Mouse (Mus musculus): ENCODE results near the gene Alkbh7.

Gene Alkbh7

DNA sequence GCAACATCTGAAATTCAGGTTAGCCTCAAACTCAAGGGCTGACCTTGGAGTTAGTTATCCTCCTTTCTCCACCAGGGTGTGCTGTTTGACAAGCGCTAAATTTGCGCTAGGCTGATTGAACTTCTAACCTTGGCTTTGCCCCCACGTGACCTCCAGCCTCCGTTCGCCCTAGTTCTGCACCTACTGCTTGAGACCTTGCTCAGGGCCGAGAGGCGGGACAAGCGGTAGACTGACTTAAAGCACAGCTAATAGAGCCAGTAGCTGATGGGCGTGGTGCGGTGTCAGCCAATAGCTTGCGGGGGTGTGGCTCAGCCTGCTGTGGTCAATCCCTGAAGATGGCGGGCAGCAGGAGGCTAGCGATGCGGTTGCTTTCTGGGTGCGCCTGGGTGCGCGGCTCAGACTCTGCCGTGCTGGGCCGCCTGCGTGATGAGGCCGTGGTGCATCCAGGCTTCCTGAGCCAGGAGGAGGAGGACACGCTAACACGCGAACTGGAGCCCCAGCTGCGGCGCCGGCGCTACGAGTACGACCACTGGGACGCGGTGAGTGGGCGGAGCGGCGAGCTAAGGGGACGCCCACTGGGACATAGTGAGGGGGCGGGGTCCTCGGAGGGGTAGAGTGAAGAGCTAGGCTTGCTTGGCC is at the start of gene Alkbh7:
Alkbh7 (plus strand) TSS at position 311 of the 639 bp plus-strand sequence.
- DNase-seq (ENCODE audit: low spot score) = peak; percentile 85

DNA sequence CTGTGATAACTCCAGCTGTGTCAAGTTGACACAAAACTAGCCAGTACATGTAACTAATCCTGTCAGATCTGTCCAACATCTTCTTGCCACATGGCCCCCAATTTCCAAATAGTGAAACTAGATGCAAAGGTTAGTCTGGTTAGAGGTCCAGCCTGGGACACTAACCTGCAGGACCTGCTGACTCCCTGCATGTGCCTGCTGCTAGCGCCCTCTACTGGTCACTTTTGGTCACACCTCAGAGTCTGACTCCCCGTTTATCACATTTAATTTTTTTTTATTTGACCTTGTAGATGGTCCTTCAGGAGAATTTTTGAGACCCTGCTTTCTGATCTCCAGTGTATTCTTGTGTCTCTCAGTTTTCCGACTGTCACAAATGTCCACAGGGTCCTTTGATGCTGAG is 46.2 kb upstream of the Alkbh7 start:
- peak; percentile 62 for DNase-seq (ENCODE audit: low spot score)

DNA sequence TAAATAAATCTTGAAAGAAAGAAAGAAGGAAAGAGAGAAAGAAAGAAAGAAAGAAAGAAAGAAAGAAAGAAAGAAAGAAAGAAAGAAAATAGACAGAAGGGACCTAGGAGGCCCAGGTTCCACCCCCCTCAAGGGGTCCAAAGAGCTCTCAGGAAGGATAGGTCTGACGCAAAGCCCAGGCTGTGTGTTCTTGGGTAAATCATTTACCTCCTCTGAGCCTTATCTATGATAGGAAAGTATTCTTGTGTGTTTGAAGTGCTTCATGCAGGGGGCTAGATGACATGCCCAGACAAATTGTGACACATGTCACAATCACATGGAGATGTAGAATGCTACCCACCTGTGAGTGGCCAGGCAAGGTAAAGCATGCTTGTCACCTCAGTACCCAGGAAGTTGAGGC is 44.5 kb upstream of the Alkbh7 start:
- no peak for DNase-seq (ENCODE audit: low spot score)

DNA sequence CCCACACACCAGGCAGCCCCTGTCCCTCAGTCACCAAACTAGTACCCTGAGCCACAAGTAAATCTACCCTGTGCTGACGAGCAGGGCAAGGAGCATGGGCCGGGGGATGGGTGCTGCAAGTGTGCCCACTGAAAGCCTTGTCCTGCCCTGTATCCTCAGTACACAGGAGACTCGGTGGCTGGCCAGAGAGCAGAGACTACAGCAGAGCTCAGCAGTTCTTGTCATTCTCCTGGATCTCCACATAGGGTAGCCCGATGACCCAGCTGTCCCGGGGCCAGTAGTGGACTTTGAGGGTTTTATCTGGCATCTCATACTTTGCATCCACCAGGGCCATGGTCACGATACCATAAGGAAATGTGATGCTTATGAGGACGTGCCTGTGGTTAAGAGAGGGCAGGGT is 42.3 kb upstream of the Alkbh7 start:
- no peak for DNase-seq (ENCODE audit: low spot score)

DNA sequence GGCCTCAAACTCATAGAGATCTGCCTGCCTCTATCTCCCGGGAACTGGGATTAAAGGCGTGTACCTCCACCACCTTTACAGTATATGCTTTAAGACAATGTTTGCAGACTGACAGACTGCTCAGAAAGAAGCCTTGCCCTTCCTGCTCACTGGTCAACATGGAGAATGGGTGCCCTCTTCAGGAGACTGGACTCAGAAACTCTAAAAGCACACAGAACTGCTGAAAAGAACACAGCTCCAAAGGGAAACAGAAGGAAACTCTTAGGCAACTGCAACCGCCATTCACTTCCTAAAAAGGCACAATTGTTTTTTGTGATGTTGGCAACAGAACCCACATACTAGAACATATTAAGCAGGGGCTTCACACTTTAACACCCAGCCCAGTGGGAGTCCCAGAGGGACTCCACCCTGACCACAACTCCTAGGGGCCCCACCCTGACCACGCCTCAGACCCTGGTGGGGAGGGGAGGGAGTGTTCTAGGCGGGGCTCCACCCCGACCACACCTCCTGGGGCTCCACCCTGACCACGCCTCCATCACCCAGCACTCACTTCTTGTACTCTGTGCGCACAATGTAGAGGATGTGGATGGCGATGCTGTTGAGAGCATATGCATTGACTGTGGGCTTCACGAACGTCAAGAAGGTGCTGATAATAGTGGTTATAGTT is 39.2 kb upstream of the Alkbh7 start:
- DNase-seq (ENCODE audit: low spot score) = no peak

DNA sequence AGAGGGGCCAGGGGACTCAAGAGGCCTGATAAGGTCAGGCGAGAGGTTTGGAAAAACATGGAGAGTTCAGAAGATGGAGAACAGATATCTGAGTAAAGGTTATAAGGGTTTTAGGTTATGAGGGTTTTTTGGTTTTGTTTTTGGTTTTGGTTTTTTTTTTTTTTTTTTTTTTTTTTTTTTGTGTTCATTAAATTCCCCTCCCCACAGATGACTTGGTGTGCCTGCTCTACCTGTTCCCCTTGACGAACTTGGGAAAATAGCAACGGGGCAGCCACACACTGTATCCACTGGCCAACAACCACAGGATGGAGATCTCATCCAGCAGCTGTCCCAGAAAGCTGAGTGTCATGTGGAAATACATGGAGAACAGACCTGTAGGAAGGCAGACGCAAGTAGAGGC is 38.5 kb upstream of the Alkbh7 start:
- DNase-seq (ENCODE audit: low spot score) = no peak

DNA sequence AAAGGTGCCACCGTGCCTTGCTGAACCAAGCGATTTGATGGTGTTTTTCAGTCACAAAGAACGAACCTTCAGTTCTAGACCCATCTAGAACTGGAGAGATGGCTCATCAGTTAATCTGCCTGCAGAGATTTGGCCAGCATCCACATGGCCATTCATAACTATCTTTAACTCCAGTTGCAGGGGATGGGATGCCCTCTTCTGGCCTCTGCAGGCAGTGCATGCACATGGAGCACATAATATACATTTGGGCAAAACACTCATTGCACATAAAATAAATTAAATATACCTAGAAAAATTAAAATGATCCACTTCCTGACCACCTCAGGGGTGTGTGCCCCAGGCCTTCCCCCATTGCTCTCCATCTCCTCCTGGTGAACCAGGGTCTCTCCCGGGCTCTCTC is 35.3 kb upstream of the Alkbh7 start:
- no peak for DNase-seq (ENCODE audit: low spot score)

DNA sequence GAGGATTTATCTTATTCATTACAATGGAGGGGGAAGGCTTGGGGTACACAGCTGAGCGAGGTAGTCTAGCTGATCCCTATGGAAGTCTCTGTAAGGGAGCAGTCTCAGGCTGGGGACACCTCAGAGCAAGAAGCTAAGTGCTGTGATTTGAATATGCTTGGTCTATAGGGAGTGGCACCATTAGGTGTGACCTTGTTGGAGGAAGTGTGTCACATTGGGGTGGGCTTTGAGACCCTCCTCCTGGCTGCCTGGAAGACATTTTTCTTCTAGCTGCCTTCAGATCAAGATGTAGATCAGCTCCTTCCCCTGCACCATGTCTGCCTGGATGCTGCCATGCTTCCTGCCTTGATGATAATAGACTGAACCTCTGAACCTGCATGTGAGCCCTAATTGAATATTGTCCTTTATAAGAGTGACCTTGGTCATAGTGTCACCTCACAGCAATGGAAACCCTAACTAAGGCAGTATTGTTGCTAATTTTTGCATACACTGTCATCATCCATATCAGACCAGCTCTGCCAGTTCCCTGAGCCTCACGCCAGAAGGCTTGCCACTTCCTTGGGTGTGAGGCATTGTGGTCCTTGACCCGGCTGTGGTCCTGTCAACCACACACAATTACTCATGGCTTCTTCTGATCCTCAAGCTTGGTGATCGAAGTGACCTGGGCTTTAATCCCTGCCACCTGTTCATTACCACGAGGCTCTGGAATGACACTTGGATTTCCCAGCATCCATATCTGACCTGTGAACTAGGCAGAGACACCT is 34.3 kb upstream of the Alkbh7 start:
- no peak for DNase-seq (ENCODE audit: low spot score)

DNA sequence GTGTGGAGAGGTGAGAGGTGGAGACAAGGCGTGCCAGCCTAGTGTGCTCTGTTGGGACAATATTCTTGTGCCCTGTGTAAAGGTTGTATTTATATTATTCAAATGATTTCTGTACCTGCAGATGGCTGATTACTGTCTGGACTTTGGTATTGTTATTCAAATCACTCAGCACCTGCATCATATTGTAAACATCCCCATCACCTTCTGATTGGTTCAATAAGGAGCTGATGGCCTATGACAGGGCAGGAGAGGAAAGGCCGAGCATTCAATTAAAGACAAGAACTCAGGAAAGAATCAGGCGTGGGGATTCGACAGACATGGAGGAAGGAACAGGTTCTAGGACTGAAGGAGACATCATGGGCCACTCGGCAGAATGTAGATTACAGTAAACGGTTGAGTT is 33.5 kb upstream of the Alkbh7 start:
- DNase-seq (ENCODE audit: low spot score) = no peak

DNA sequence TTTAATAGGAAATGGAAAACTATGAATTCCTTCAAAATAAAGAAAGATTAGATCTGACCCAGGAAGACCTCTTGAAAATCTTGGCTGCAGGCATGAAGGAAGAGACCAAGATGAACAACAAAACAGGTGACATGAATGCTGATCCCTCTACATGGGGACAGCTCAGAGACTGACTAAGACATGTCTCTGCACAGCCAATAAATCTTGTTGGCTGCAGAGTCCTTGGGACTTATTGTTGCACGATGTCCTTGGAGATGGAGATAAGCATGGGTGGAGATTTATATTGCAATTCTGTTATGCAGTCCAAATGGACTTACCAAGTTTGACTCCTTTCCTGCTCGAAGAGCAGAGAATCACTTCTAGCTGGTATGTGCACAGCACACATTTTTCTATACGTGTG is 27.8 kb upstream of the Alkbh7 start:
- no peak for DNase-seq (ENCODE audit: low spot score)

DNA sequence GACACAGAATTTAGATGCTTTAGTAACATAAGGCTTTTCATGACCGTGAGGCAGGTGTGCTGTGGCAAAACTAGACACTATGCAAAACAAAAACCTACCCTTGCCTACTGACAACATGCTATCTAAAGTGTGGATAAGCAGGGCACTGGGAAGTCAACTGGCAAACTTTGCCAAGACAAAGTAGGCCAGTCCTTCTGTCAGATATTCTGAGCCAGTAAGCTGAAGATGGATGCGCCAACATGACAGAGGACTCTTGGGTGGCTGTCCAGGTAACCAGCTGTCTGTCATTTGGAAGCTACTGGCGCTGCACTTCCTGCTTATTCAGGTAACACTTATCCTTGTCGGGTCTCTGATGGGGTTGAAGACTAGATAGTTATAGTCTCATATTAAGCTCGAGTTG is 27.1 kb upstream of the Alkbh7 start:
- DNase-seq (ENCODE audit: low spot score) = no peak

DNA sequence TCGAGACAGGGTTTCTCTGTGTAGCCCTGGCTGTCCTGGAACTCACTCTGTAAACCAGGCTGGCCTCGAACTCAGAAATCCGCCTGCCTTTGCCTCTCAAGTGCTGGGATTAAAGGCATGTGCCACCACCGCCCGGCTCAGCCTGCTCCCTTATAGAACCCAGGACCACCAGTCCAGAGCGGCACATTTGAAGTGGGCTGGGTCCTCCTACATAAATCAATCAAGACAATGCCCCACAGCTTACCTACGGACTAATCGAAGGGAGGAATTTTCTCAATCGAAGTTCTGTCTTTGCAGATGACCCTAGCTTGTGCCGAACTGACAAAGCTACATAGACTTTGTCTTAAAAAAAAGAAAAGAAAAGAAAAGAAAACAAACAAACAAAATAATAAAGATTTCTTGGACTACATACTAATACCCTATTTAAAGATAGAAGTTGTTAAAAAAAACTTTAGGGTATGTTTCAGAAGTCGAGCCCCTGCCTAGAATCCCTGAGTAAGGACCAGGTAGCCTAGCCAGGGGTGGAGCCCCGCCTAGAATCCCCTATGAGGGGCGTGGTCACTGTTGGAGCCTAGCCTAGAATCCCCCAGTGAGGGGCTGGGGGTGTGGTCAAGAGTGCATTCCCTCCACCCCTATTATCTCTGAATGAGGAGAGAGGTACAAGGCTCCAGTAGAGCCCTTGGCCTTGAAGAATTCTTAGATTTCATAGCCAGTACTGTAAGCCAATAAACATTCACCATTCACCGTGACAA is 23.0 kb upstream of the Alkbh7 start:
- DNase-seq (ENCODE audit: low spot score) = no peak

DNA sequence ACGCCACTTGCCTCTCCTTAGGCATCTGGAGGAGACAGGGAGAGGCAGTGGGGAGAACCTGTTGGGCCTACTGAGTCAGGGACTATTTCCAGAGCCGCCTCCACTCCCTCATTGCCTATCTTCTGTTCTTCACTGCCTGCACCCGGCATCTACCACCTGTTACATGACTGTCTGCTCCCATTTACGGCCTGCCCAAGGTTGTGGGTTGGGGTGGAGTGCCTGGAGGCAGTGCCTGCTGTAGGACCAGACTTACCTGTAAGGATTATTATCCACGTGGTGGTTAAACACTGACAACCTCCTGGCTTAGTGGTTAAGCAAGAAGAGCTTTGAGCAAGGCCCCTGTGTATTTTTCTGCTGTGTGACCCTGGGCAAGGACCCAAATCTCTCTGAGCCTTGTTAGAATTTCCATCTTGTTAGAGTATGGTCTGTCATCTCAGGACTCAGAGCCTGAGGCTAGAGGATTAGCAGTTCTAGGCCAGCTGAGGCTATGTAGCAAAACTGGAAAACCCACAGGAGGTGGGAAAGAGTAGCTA is 22.4 kb upstream of the Alkbh7 start:
- no peak for DNase-seq (ENCODE audit: low spot score)

DNA sequence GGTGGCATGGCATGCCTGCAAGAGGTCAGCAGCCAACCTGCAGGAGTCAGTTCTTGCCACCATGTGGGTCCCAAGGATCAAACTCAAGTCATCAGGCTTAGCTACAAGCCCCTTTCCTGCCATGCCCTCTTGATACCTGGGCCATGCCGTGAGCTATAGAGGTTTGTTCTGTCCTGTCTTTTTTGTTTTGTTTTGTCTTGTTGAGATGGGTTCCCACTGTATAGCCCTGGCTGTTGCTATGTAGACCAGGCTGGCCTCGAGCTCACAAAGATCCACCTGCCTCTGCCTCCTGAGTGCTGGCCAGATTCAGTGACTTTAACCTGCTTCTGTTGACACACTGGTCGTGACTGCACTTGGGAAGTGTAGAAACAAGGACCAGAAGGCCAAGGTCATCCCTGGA is 21.7 kb upstream of the Alkbh7 start:
- no peak for DNase-seq (ENCODE audit: low spot score)

DNA sequence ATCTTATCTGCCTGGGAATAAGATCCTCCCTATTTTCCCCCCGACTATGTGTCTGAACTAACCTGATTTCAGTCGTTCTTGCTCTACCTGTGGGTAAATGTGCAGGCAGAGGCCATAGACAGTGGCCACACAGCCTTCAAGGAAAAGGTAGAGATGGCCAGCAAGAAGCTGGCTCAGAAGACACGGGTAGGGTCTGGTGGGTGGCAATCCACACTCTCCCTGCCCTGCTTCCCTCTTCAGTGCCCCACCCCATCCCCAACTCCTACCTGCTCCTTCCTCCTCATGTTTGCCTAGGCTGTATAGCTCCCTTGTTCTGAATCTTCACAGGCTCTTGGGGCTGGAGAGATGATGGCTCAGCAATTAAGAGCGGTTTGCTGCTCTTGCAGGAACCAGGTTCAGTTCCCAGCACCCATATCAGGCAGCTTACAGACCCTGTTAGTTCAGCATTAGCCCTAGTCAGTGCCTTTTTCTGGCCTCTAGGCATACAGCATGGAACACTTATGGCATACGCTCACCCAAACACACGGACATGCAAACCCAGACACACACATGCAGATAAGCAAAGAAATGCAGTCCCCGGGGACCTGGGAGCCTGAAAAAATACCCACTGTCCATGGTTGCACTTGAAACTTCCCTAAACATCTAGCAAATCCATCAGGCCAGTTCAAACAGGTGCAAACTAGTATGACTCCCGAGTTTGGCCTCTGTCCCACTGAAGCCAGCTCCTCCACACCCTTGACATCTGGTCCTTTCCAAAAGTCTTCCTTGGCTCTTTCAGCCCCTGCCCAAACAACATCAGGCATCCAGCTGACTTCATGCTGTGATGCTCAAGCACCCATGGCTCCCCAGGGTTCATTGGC is 20.4 kb upstream of the Alkbh7 start:
- no peak for DNase-seq (ENCODE audit: low spot score)

DNA sequence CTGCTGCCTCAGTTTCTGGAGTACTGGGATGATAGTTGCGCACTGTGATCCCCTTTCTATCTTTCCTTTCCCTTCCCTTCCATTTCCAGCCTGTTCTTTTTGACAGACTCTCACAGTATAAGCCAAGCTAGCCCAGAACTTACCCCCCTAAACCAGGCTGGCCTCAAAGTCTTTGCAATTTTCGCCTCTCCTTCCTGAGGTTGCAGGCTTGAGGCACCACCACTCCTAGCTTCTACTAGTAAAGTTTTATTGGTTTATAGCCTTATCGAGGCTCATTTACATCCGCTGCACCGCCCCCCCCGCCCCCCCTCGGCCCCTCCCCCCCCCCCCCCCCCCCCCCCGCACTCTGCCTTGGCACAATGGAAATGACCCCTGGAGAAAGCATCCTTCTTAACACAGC is 17.6 kb upstream of the Alkbh7 start:
- DNase-seq (ENCODE audit: low spot score) = no peak

DNA sequence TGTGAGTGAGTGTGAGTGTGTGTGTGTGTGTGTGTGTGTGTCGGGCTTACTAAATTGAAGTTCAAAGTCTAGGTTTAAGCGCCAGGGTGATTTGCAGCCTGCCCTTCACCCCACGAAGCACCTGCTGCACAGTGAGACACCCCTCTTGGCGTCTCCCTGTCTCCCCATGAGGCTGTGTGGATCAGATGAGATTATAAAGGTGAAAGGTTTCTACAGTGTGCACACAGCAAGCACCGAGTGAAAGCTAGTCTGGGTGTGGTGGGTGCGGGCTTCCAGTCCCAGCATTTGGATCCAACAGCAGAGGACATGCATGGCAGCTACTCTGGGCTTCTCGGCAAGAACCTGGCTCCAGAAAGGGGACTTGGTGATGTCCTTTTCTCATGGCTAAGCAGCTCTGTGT is 16.1 kb upstream of the Alkbh7 start:
- DNase-seq (ENCODE audit: low spot score) = no peak

DNA sequence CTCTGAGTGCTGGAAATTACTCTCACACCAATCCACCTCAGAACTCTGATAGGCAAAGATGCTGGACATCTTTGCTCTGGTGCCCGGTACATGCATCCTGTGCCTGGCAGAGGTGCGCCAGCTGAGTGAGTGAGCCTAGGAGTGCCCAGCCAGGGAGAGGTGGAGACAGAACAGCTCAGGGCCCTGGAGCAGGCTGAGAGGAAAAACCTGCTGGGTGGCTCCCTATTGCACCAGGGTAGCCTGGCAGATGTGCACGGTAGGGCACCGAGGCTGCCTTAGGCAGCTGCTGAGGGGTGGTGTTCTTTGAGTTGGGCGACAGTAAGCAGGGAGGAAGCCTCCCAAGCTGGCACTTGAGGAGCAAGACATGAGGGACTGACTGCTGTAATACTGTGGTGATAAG is 15.1 kb upstream of the Alkbh7 start, which contains the start of gene Acer1:
Acer1 (minus strand) TSS at position 114 of the 400 bp plus-strand sequence.
- no peak for DNase-seq (ENCODE audit: low spot score)

DNA sequence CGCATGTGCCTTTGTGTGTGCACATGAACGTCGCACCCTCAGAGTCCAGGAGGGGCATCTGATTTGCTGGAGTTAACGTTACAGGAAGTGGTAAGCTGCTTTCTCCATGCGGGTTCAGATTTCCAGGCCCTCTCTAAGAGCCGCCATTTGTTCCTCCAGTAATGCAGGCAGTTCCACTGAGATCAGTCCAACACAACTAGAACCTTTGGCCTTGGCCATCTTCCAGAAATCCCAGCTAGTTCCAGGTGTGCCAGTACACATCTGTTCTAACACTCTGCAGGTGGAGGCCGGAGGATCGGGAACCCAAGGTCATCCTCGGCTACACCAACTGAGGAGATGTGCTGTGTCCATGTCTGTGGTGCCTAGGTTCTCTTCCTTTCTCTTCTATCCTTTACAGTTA is 12.3 kb upstream of the Alkbh7 start:
- DNase-seq (ENCODE audit: low spot score) = no peak

DNA sequence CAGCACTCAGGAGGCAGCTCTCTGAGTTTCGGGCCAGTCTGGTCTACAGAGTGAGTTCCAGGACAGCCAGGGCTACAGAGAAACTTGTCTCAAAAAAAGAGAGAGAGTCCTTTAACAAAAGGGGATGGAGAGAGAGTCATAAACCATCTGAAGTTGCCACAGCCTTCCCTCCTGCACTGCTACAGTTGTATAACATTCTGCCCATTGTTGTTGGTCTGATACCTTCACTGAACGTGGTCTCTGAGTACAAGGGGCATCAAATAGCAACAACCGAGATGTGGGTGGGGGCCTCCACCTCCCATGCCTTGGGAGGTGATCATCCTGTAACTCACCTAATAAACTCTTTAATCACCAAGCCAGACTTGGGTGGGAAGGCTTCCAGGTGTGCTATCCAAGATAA is 11.5 kb upstream of the Alkbh7 start:
- no peak for DNase-seq (ENCODE audit: low spot score)

DNA sequence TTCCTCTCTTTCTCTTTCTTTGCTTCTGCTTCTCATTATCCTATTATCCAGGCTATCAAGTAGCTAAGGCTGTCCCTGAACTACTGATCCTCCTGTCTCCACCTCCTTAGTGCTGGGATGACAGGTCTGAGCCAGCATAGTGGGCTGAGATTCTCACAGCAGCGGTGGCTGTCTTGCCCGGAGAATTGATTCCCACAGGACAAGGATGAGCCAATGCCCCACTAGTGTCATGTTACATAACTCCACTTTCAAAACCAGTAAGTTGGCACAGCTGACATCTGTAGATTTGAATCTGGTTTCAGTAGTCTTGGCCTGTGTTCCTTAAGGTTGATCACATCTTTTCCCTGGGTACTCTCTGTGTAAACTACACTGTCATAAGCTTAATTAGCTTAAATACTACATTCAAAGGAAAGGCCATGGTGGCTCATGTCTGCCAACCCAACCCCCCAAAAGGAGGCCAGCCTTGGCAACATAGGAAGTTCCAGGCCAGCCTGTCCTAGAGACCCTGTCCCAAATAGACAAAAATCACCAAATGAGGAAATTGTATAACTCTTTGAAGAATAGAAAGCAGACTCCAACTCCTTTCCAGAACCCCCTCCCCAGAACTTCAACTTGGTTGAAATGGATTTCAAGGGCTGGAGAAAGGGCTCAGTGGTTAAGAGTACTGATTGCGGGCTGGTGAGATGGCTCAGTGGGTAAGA is 10.9 kb upstream of the Alkbh7 start:
- no peak for DNase-seq (ENCODE audit: low spot score)

Measured in urinary bladder, postnatal 25 days (tissue).